Mouse (Mus musculus) hindbrain, embryonic 14.5 days (tissue): Measurements from ENCODE around the gene Pfkm. TPM values are rescaled to one million over a fixed set of nuclear protein-coding genes. Genes with fewer than 3 reads are reported as not detected.

Source experiments
- ATAC-seq: fragments of 200-750 bp; cut with Nextera tagmentation; 2 replicates; pipeline ENCODE4 v1.8.0; 2017; ENCODE audit warnings: moderate number of reproducible peaks, mild to moderate bottlenecking, moderate TSS enrichment, moderate library complexity; ENCODE audit not compliant: low FRiP score
- DNase-seq: peaks from one replicate; pipeline ENCODE4 v3.0.0-alpha.2; 2015; ENCODE audit warnings: low spot score
- H3K27ac ChIP-seq: fragments of 300-500 bp; sonication (generic); 2 replicates; pipeline ENCODE4 v1.5.1; 2014; ENCODE audit warnings: mild to moderate bottlenecking, moderate library complexity
- H3K27me3 ChIP-seq: fragments of 300-500 bp; sonication (generic); 2 replicates; pipeline ENCODE4 v1.6.1; 2014; ENCODE audit warnings: mild to moderate bottlenecking, low read length, mixed read lengths; ENCODE audit not compliant: control insufficient read depth, insufficient read depth
- H3K36me3 ChIP-seq: fragments of 300-500 bp; sonication (generic); replicated peaks from 2 replicates; pipeline ENCODE4 v1.6.1; 2014; ENCODE audit not compliant: control insufficient read depth, insufficient read depth
- H3K4me1 ChIP-seq: fragments of 300-500 bp; sonication (generic); replicated peaks from 2 replicates; pipeline ENCODE4 v1.6.1; 2014; ENCODE audit warnings: antibody characterized with exemption, low read length, mixed read lengths; ENCODE audit not compliant: control insufficient read depth, insufficient read depth
- H3K4me2 ChIP-seq: fragments of 300-500 bp; sonication (generic); replicated peaks from 2 replicates; pipeline ENCODE4 v1.6.1; 2014; ENCODE audit warnings: mild to moderate bottlenecking, moderate library complexity
- H3K4me3 ChIP-seq: fragments of 300-500 bp; sonication (generic); replicated peaks from 2 replicates; pipeline ENCODE4 v1.5.1; 2014; ENCODE audit warnings: mild to moderate bottlenecking, low read length
- H3K9ac ChIP-seq: fragments of 300-500 bp; sonication (generic); 2 replicates; pipeline ENCODE4 v1.6.1; 2014
- H3K9me3 ChIP-seq: fragments of 300-500 bp; sonication (generic); 2 replicates; pipeline ENCODE4 v1.6.1; 2016; ENCODE audit warnings: low read length; ENCODE audit not compliant: control insufficient read depth
- WGBS: fragments of 180-500 bp; shearing (Covaris S2); extraction: QIAGEN DNeasy Blood & Tissue Kit; methylation state at CpG from one replicate; pipeline ENCODE4 v1.1.7; 2014; 5-methylcytosine and 5-hydroxymethylcytosine counted together
- polyA plus RNA-seq: library from polyadenylated mRNA; unstranded; fragments of >200 nt; fragmentation: Nextera tagmentation; extraction: Ambion mirVana; gene quantifications from 2 replicates; pipeline ENCODE4 v1.2.1, GENCODE M21; 2014

The Pfkm gene
- polyA plus RNA-seq, 1 experiment from 2014 or later, result 77.6 TPM

- no peaks in the 10 kb centered on the region for H3K36me3 ChIP-seq
- H3K4me3 ChIP-seq, result peak overlapping the region; percentile 50
- peaks cover 9% of the 10 kb centered on the region; the same call in 1 of the 2 replicates for H3K27me3 ChIP-seq
- peak overlapping the region; percentile 62 for H3K9ac ChIP-seq
- H3K27ac ChIP-seq, result no peak overlapping the region
- 31% methylated on average over 7 of the region's 7 CpGs for WGBS
- H3K4me1 ChIP-seq, result peaks cover 28% of the 10 kb centered on the region
- no peak for ATAC-seq
- H3K9me3 ChIP-seq, result no peaks in the 10 kb centered on the region
- peak; percentile 52 for DNase-seq
- H3K4me2 ChIP-seq, result peak overlapping the region; percentile 67
Observed at GRCm38 (mm10) chr15:98170365-98170764, 78.0 kb downstream of the Pfkm start.

GRCm38 (mm10) chr15:98170917-98171316 lies 78.5 kb downstream of the Pfkm start:
- WGBS, result 72% methylated on average over 9 of the region's 9 CpGs
- peaks cover 9% of the 10 kb centered on the region; the same call in 1 of the 2 replicates for H3K27me3 ChIP-seq
- no peak for DNase-seq
- no peaks in the 10 kb centered on the region for H3K9me3 ChIP-seq
- H3K27ac ChIP-seq, result no peak overlapping the region
- H3K36me3 ChIP-seq, result no peaks in the 10 kb centered on the region
- peaks cover 28% of the 10 kb centered on the region for H3K4me1 ChIP-seq
- no peak for ATAC-seq
- no peak overlapping the region for H3K4me3 ChIP-seq
- H3K9ac ChIP-seq, result 0 out of 2 replicates have a peak overlapping the region, but pooled peaks have one; percentile 62
- peak overlapping the region; percentile 67 for H3K4me2 ChIP-seq

GRCm38 (mm10) chr15:98172113-98172512 lies 79.7 kb downstream of the Pfkm start:
- Histone ChIP-seq H3K9ac (no peak overlapping the region), H3K9me3 (no peaks in the 10 kb centered on the region), H3K4me1 (peaks cover 21% of the 10 kb centered on the region), H3K36me3 (no peaks in the 10 kb centered on the region), H3K27me3 (peaks cover 9% of the 10 kb centered on the region; the same call in 1 of the 2 replicates), H3K27ac (no peak overlapping the region), H3K4me2 (peak overlapping the region; percentile 67; the same call in 1 of the 2 replicates), H3K4me3 (no peak overlapping the region)
- DNase-seq (no peak), ATAC-seq (no peak)
- 69% methylated on average over 5 of the region's 5 CpGs for WGBS

GRCm38 (mm10) chr15:98173821-98174220 lies 81.4 kb downstream of the Pfkm start:
- Histone ChIP-seq H3K9ac (peak overlapping the region; percentile 8; the same call in 1 of the 2 replicates), H3K9me3 (no peaks in the 10 kb centered on the region), H3K36me3 (no peaks in the 10 kb centered on the region), H3K4me3 (no peak overlapping the region), H3K4me2 (no peak overlapping the region), H3K4me1 (peaks cover 18% of the 10 kb centered on the region), H3K27ac (no peak overlapping the region), H3K27me3 (peaks cover 3% of the 10 kb centered on the region; the same call in 1 of the 2 replicates)
- peak; percentile 88 for DNase-seq
- WGBS, result 32% methylated on average over 8 of the region's 8 CpGs
- no peak for ATAC-seq

GRCm38 (mm10) chr15:98177320-98177719 lies 84.9 kb downstream of the Pfkm start:
- Histone ChIP-seq H3K9me3 (no peaks in the 10 kb centered on the region), H3K4me2 (no peak overlapping the region), H3K9ac (no peak overlapping the region), H3K27me3 (no peaks in the 10 kb centered on the region), H3K27ac (no peak overlapping the region), H3K4me3 (no peak overlapping the region), H3K4me1 (no peaks in the 10 kb centered on the region), H3K36me3 (no peaks in the 10 kb centered on the region)
- ATAC-seq (no peak), DNase-seq (no peak)
- 77% methylated on average over 3 of the region's 3 CpGs for WGBS

GRCm38 (mm10) chr15:98180567-98181131 lies 88.3 kb downstream of the Pfkm start:
- peak overlapping the region; percentile 79 for H3K27ac ChIP-seq
- ATAC-seq, result no peak
- H3K9ac ChIP-seq, result peak overlapping the region; percentile 59
- H3K27me3 ChIP-seq, result no peaks in the 10 kb centered on the region
- H3K36me3 ChIP-seq, result no peaks in the 10 kb centered on the region
- no peaks in the 10 kb centered on the region for H3K4me1 ChIP-seq
- H3K9me3 ChIP-seq, result no peaks in the 10 kb centered on the region
- H3K4me2 ChIP-seq, result peak overlapping the region; percentile 79
- WGBS, result 2% methylated on average over 26 of the region's 26 CpGs
- peak overlapping the region; percentile 51 for H3K4me3 ChIP-seq
- DNase-seq, result peak; percentile 29

- Histone ChIP-seq H3K36me3 (no peaks in the 10 kb centered on the region), H3K4me2 (peak overlapping the region; percentile 79), H3K9me3 (no peaks in the 10 kb centered on the region), H3K4me1 (no peaks in the 10 kb centered on the region), H3K4me3 (peak overlapping the region; percentile 51), H3K9ac (peak overlapping the region; percentile 59), H3K27ac (peak overlapping the region; percentile 79), H3K27me3 (no peaks in the 10 kb centered on the region)
- ATAC-seq (peak; percentile 99), DNase-seq (peak; percentile 83)
- 0% methylated on average over 30 of the region's 30 CpGs for WGBS
Observed at GRCm38 (mm10) chr15:98181132-98181711, 88.8 kb downstream of the Pfkm start.

Other genes starting within 250 kb of the Pfkm start
- 23.7 and 28.0 TPM in 2 replicates for gene Hdac7, start 248.1 kb upstream of the Pfkm start, polyA plus RNA-seq
- gene Vdr, start 182.0 kb upstream of the Pfkm start, polyA plus RNA-seq, result 0.08 and 0.27 TPM in 2 replicates
- 54.9 and 58.0 TPM in 2 replicates for gene Tmem106c, start 128.4 kb upstream of the Pfkm start, polyA plus RNA-seq
- gene Col2a1, start 87.9 kb upstream of the Pfkm start, polyA plus RNA-seq, result 24.0 and 30.8 TPM in 2 replicates
- 22.9 and 23.6 TPM in 2 replicates for gene Senp1, start 1.2 kb downstream of the Pfkm start, polyA plus RNA-seq
- gene Asb8, start 73.0 kb downstream of the Pfkm start, polyA plus RNA-seq, result 66.2 and 66.8 TPM in 2 replicates
- 98.1 and 125 TPM in 2 replicates for gene Ccdc184, start 74.6 kb downstream of the Pfkm start, polyA plus RNA-seq
- not detected in 2 replicates for gene Olfr288, start 103.0 kb downstream of the Pfkm start, polyA plus RNA-seq
- not detected in 2 replicates for gene Gm44579, start 128.4 kb downstream of the Pfkm start, polyA plus RNA-seq
- 0.17 TPM in 1 of 2 replicates, not detected in the other for gene Olfr287, start 128.5 kb downstream of the Pfkm start, polyA plus RNA-seq
- gene Olfr286, start 141.9 kb downstream of the Pfkm start, polyA plus RNA-seq, result not detected in 2 replicates
- gene H1fnt, start 164.7 kb downstream of the Pfkm start, polyA plus RNA-seq, result not detected in 2 replicates
- gene Zfp641, start 203.6 kb downstream of the Pfkm start, polyA plus RNA-seq, result 12.2 and 14.5 TPM in 2 replicates
- gene Olfr285, start 224.8 kb downstream of the Pfkm start, polyA plus RNA-seq, result not detected in 2 replicates
- gene Olfr284, start 248.4 kb downstream of the Pfkm start, polyA plus RNA-seq, result not detected in 2 replicates